Mouse (Mus musculus) liver, postnatal 0 days (tissue): ENCODE measurements at regions not wholly inside any gene's neighbourhood (a gene's known extent, or its start where the extent isn't known, plus 50 kb on each side); places are given as distances from the start of the nearest gene placed in this dataset.

Experiments
- ATAC-seq: fragments of 200-750 bp; cut with Nextera tagmentation; 2 replicates; pipeline ENCODE4 v1.8.0; 2017; ENCODE audit warnings: mild to moderate bottlenecking, moderate library complexity
- DNase-seq: peaks from one replicate; pipeline ENCODE4 v3.0.0-alpha.2; 2016
- H3K27ac ChIP-seq: fragments of 300-500 bp; sonication (generic); 2 replicates; pipeline ENCODE4 v1.5.1; 2014; ENCODE audit warnings: antibody characterized with exemption, moderate library complexity, mild to moderate bottlenecking, low read depth
- H3K27me3 ChIP-seq: fragments of 300-500 bp; sonication (generic); 2 replicates; pipeline ENCODE4 v1.6.1; 2014; ENCODE audit warnings: low read length, control low read depth, mixed read lengths; ENCODE audit not compliant: insufficient read depth
- H3K36me3 ChIP-seq: fragments of 300-500 bp; sonication (generic); replicated peaks from 2 replicates; pipeline ENCODE4 v1.6.1; 2014; ENCODE audit warnings: mild to moderate bottlenecking, control low read depth, low read length, moderate library complexity, mixed read lengths; ENCODE audit not compliant: insufficient read depth
- H3K4me1 ChIP-seq: fragments of 300-500 bp; sonication (generic); 2 replicates; pipeline ENCODE4 v1.6.1; 2014; ENCODE audit warnings: antibody characterized with exemption, mild to moderate bottlenecking, control low read depth; ENCODE audit not compliant: insufficient read depth
- H3K4me2 ChIP-seq: fragments of 300-500 bp; sonication (generic); 2 replicates; pipeline ENCODE4 v1.6.1; 2014; ENCODE audit warnings: low read depth, mild to moderate bottlenecking, low read length, moderate library complexity, mixed read lengths
- H3K4me3 ChIP-seq: fragments of 300-500 bp; sonication (generic); 2 replicates; pipeline ENCODE4 v1.5.1; 2014; ENCODE audit warnings: low read depth, low read length
- H3K9ac ChIP-seq: fragments of 300-500 bp; sonication (generic); replicated peaks from 2 replicates; pipeline ENCODE4 v1.6.1; 2014; ENCODE audit warnings: mild to moderate bottlenecking, moderate library complexity
- H3K9me3 ChIP-seq: fragments of 300-500 bp; sonication (generic); 2 replicates; pipeline ENCODE4 v1.6.1; 2016; ENCODE audit warnings: mild to moderate bottlenecking, control low read depth, low read length, mixed read lengths
- CTCF ChIP-seq: sonication (generic); IDR thresholded peaks from 2 replicates; pipeline ENCODE4 v1.5.1; 2016; ENCODE audit warnings: antibody characterized with exemption, low read depth
- EP300 ChIP-seq: IDR thresholded peaks from 2 replicates; pipeline ENCODE4 v1.6.1; 2016; ENCODE audit warnings: antibody characterized with exemption, low read depth, mild to moderate bottlenecking
- WGBS: fragments of 180-500 bp; shearing (Covaris S2); extraction: QIAGEN DNeasy Blood & Tissue Kit; methylation state at CpG from one replicate; pipeline ENCODE4 v1.1.7; 2014; ENCODE audit not compliant: insufficient replicate concordance; 5-methylcytosine and 5-hydroxymethylcytosine counted together

DNA sequence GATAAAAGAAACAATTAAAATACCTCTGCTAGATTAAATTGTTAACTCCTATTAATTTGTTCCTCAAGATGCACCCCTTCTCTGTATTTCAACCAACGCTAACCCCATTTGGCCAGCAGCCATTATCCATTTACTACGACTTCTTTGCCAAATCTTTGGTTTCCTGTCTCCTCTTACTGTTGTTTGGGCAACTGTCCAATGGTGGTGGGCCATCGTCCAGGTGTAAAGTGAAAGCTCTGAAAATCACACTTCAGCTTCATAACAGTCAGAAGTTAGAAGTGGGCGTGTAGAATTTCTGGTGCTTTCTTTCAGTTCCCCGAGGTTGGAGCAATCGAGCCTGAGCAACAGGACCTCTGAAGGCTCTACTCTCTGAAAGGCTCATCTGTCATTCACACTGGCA is 66.8 kb upstream of the Zbtb20 start:
- Histone ChIP-seq H3K4me2 (no peak overlapping the region), H3K9ac (no peak overlapping the region), H3K4me1 (no peaks in the 10 kb centered on the region), H3K36me3 (no peaks in the 10 kb centered on the region), H3K9me3 (no peaks in the 10 kb centered on the region), H3K27ac (no peak overlapping the region), H3K27me3 (no peaks in the 10 kb centered on the region), H3K4me3 (no peak overlapping the region)
- WGBS: 67% methylated on average over 6 of the region's 6 CpGs
- no peak for ATAC-seq
- no peak for TF ChIP-seq EP300
- no peak for TF ChIP-seq CTCF
- DNase-seq: no peak

DNA sequence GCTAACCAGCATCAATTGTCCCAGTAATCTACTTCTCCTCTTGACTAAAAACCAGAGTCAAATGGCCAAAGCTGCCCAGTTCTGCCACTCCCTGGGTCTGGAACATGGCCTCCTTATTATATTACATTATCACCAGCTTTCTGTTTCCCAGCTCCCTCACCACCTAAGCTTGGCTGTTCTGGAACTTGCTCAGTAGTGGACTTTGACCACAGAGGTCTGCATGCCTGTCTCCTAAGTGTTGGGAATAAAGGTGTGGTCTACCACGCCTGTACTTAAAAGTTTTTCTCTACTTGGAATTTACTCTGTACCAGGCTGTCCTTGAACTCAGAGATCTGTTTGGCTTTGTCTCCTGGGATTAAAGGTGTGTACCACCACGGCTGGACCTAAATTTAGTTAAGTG is 68.1 kb upstream of the Zbtb20 start:
- no peaks in the 10 kb centered on the region for H3K4me1 ChIP-seq
- no peak for TF ChIP-seq CTCF
- TF ChIP-seq EP300: no peak
- H3K4me2 ChIP-seq: no peak overlapping the region
- H3K27me3 ChIP-seq: no peaks in the 10 kb centered on the region
- ATAC-seq: no peak
- 75% methylated on average over 2 of the region's 2 CpGs for WGBS
- no peaks in the 10 kb centered on the region for H3K36me3 ChIP-seq
- no peak for DNase-seq
- no peaks in the 10 kb centered on the region for H3K9me3 ChIP-seq
- H3K27ac ChIP-seq: no peak overlapping the region
- no peak overlapping the region for H3K4me3 ChIP-seq
- no peak overlapping the region for H3K9ac ChIP-seq

DNA sequence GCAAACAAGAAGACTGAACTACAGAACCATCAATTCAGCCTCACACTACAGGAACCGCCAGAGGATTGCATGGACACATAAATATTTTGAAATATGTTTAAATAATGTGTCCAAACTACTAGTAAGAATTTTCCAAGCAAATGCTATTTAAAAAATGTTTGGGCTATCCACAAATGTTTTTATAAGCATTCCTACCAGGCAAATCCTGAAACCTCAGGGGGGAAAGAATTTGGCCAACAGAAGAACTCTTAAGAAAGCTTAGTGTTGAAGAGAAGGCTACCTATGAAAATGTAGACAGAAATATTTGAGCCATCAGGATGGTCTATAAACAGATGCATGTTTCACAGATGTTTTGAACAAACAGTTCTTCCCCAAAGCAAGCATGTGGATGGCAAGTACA is 72.1 kb upstream of the Zbtb20 start:
- H3K36me3 ChIP-seq: no peaks in the 10 kb centered on the region
- ATAC-seq (no peak), DNase-seq (no peak)
- H3K4me1 ChIP-seq: no peaks in the 10 kb centered on the region
- TF ChIP-seq CTCF (no peak), EP300 (no peak)
- no peak overlapping the region for H3K4me3 ChIP-seq
- H3K4me2 ChIP-seq: no peak overlapping the region
- no peak overlapping the region for H3K27ac ChIP-seq
- no peaks in the 10 kb centered on the region for H3K9me3 ChIP-seq
- 73% methylated on average over 1 of the region's 1 CpGs for WGBS
- H3K27me3 ChIP-seq: no peaks in the 10 kb centered on the region
- no peak overlapping the region for H3K9ac ChIP-seq

DNA sequence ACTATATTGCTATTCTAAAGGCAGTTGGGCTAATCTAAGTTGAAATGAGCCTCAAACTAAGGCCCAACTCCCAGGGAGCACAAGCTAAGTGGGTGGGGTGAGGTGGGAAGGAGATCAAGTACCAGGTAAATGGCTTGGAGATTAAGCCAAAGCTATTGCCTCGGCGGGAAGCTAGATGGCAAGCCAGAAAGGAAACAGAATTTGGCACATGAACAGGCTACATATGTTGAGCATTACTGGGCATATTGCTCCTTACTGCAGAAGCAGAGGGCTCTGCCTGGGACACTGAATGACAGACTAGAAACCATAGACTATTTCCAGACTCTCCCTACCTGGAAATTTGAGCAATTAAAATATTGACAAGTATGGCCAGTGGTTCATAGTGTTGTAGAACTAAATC is 83.1 kb upstream of the Zbtb20 start:
- TF ChIP-seq EP300: no peak
- no peak for TF ChIP-seq CTCF
- H3K27ac ChIP-seq: no peak overlapping the region
- no peak overlapping the region for H3K4me3 ChIP-seq
- H3K4me2 ChIP-seq: no peak overlapping the region
- no peak overlapping the region for H3K9ac ChIP-seq
- 69% methylated on average over 2 of the region's 2 CpGs for WGBS
- no peak for ATAC-seq
- no peak for DNase-seq
- H3K36me3 ChIP-seq: no peaks in the 10 kb centered on the region
- H3K9me3 ChIP-seq: no peaks in the 10 kb centered on the region
- no peaks in the 10 kb centered on the region for H3K27me3 ChIP-seq
- H3K4me1 ChIP-seq: no peaks in the 10 kb centered on the region

DNA sequence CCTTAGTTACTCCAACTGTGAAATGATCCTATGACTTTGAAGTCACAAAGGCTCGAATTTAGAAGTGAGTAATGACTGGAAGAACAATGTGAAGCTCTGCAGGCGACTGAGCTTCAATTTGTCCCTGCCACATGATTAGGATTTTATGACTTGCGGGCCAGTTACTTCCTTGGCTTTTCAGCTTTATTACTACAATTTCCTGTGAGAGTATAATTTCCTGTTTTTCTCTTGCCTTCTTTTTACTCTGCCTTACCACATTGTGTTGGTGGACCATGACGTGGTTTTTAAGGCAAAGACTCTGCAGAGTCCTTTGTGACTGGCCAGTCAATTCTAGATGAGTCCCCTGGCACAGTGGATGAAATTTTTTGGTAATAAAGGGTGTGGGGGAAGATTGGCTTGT is 91.0 kb upstream of the Zbtb20 start:
- no peak overlapping the region for H3K4me3 ChIP-seq
- H3K36me3 ChIP-seq: no peaks in the 10 kb centered on the region
- no peak overlapping the region for H3K4me2 ChIP-seq
- TF ChIP-seq EP300: no peak
- TF ChIP-seq CTCF: no peak
- peaks cover 4% of the 10 kb centered on the region; the same call in 1 of the 2 replicates for H3K4me1 ChIP-seq
- H3K27me3 ChIP-seq: no peaks in the 10 kb centered on the region
- H3K27ac ChIP-seq: no peak overlapping the region
- ATAC-seq (no peak), DNase-seq (no peak)
- 22% methylated on average over 4 of the region's 4 CpGs for WGBS
- no peak overlapping the region for H3K9ac ChIP-seq
- H3K9me3 ChIP-seq: no peaks in the 10 kb centered on the region

DNA sequence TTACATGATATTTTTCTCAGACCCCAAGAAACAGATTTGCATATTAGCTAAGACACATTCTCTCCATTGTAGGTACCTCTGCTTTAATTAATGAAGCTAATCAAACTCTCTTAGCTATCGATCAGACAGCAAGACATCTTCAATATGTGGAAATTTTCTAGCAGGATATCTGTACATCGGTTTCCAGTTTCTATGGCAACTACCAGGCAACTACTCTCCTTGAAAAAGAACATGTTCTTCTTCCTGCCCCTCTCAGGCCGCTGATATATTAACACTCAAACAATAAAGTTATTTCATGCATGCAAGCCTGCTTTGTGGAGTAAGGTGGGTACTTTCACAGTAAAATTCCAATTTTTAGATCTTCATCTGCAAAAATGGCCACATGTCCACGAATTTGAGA is 91.7 kb upstream of the Zbtb20 start:
- no peak for DNase-seq
- Histone ChIP-seq H3K9me3 (no peaks in the 10 kb centered on the region), H3K27ac (no peak overlapping the region), H3K4me2 (no peak overlapping the region), H3K27me3 (no peaks in the 10 kb centered on the region), H3K4me1 (peaks cover 4% of the 10 kb centered on the region; the same call in 1 of the 2 replicates), H3K4me3 (no peak overlapping the region), H3K9ac (no peak overlapping the region), H3K36me3 (no peaks in the 10 kb centered on the region)
- TF ChIP-seq CTCF (no peak), EP300 (no peak)
- WGBS: 67% methylated on average over 4 of the region's 4 CpGs
- no peak for ATAC-seq

DNA sequence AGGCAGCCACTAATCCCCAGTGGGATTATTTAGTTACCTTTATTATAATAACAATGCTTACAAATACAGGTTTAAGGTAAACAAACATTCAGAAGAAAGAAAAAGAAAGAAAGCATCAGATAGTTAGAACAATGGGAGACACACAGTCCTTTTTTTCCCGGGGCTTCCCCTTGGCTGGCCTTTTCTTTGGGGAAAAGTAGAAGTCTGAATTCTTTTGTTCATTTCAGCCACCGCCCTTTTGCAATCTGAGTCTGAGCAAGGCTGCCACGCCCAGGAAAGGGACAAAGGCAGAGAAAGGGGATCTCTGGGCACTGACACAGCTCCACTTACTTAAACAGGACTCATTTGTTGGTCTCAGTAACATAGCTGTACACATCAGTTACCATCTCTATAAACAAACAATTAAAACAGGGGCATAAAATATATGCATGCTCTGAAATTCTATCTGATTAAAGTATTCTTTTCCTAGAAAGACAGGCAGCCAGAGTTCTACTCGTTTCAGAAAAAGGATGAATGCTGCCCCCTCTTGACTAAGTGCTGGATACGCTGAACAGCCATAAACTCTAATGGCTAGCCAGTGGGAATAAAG is 93.5 kb upstream of the Zbtb20 start:
- H3K36me3 ChIP-seq: no peaks in the 10 kb centered on the region
- no peak for DNase-seq
- H3K4me1 ChIP-seq: peaks cover 4% of the 10 kb centered on the region; the same call in 1 of the 2 replicates
- H3K27me3 ChIP-seq: no peaks in the 10 kb centered on the region
- TF ChIP-seq CTCF (peak; percentile 58), EP300 (no peak)
- no peak for ATAC-seq
- H3K4me3 ChIP-seq: no peak overlapping the region
- H3K9me3 ChIP-seq: no peaks in the 10 kb centered on the region
- no peak overlapping the region for H3K9ac ChIP-seq
- no peak overlapping the region for H3K4me2 ChIP-seq
- WGBS: 3% methylated on average over 5 of the region's 5 CpGs
- no peak overlapping the region for H3K27ac ChIP-seq
